Mouse (Mus musculus): ENCODE measurements around the gene A230072I06Rik. TPM values are rescaled to one million over a fixed set of nuclear protein-coding genes. Genes with fewer than 3 reads are reported as not detected.

A230072I06Rik gene
- polyA plus RNA-seq, 1 experiment from 2014 or later = not detected

DNA sequence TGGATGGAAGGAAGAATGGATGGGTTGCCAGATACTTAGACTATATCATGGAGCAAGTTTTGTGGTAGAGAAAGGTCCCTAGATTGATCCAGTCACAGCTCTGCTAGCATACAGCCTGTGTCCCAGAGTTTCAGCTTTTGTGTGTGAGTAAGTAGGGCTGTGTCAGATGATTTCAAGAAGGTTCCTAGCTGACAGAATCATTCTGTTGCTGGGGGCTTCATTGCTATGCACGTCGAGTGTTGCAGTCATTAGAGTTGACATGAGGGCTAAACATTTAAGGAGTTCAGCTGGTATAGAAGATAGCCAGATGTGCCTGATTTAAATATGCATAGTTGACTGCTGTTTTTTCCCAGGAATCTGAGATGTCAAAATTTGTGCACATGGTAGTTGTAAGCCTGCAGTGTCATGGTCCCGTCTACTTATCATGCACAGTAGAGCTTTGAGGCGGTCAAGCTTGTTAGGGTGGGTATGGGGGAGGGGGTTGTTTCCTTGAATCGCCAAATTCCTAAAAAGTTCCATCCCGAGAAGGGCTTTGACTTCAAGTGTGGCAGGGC, 18.1 kb upstream of the A230072I06Rik start:
- no peaks in the 10 kb centered on the region for H3K4me1 ChIP-seq (ENCODE audit: insufficient read depth)
- TF ChIP-seq EP300 (IDR thresholded peaks at IDR 0.05; ENCODE audit: low read depth) = no peak
- TF ChIP-seq CTCF (IDR thresholded peaks at IDR 0.05; ENCODE audit: low read depth) = no peak
- no peak overlapping the region for H3K4me2 ChIP-seq (ENCODE audit: low read depth, low read length)
- H3K36me3 ChIP-seq (replicated peaks; ENCODE audit: insufficient read depth, low read length) = no peaks in the 10 kb centered on the region
- H3K9ac ChIP-seq (replicated peaks) = no peak overlapping the region
- WGBS (ENCODE audit: insufficient replicate concordance) = 78% methylated on average over 6 of the region's 6 CpGs
- H3K4me3 ChIP-seq (ENCODE audit: low read depth, low read length) = no peak overlapping the region
- no peaks in the 10 kb centered on the region for H3K9me3 ChIP-seq (ENCODE audit: low read length)
- no peaks in the 10 kb centered on the region for H3K27me3 ChIP-seq (ENCODE audit: insufficient read depth, low read length)
- DNase-seq = no peak
- H3K27ac ChIP-seq (ENCODE audit: low read depth) = no peak overlapping the region
- no peak for ATAC-seq

DNA sequence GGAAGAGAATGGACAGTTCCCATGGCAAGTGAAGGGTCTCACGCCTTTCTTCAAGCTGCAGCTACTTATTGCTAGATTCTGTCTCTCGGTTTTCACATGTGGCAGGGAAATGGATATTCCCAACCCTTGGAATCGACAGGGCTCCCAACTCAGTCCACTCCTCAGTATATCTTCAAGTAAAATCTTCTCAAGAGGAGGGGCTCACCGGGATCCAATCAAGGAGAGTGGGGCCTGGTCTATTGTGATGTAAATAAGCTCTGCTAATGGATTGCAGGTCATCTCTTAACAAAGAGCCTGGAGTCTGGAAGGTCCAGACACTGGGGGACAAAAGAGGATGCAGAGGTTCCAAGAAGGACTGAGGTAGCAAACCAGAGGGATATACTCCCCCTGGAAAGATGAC, 17.1 kb upstream of the A230072I06Rik start:
- H3K4me3 ChIP-seq (ENCODE audit: low read depth, low read length) = no peak overlapping the region
- H3K27ac ChIP-seq (ENCODE audit: low read depth) = no peak overlapping the region
- no peaks in the 10 kb centered on the region for H3K9me3 ChIP-seq (ENCODE audit: low read length)
- H3K4me2 ChIP-seq (ENCODE audit: low read depth, low read length) = no peak overlapping the region
- TF ChIP-seq EP300 (IDR thresholded peaks at IDR 0.05; ENCODE audit: low read depth) = no peak
- H3K4me1 ChIP-seq (ENCODE audit: insufficient read depth) = no peaks in the 10 kb centered on the region
- H3K27me3 ChIP-seq (ENCODE audit: insufficient read depth, low read length) = no peaks in the 10 kb centered on the region
- H3K36me3 ChIP-seq (replicated peaks; ENCODE audit: insufficient read depth, low read length) = no peaks in the 10 kb centered on the region
- WGBS (ENCODE audit: insufficient replicate concordance) = 54% methylated on average over 4 of the region's 4 CpGs
- no peak for ATAC-seq
- DNase-seq = no peak
- H3K9ac ChIP-seq (replicated peaks) = no peak overlapping the region

DNA sequence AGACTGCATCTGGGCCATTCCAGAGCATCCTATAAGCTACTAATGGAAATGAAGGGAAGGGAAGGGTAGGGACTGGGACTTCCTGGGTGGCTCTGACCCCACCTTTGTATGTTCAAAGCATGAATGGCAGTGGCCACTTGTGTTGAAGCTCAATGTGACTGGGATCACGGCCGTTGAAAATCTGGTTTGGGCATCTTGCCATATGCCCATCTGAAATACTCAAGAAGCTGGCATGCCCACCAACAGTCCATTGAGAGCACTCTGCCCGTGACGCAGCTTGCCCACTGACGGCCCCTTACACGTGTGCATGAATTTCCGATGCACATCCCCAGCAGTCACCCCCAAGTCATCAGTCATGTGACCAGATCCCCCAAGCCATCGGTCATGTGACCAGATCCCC, 13.6 kb upstream of the A230072I06Rik start:
- WGBS (ENCODE audit: insufficient replicate concordance) = 90% methylated on average over 8 of the region's 8 CpGs
- TF ChIP-seq CTCF (IDR thresholded peaks at IDR 0.05; ENCODE audit: low read depth) (no peak), EP300 (IDR thresholded peaks at IDR 0.05; ENCODE audit: low read depth) (no peak)
- Histone ChIP-seq H3K9me3 (ENCODE audit: low read length) (no peaks in the 10 kb centered on the region), H3K36me3 (replicated peaks; ENCODE audit: insufficient read depth, low read length) (no peaks in the 10 kb centered on the region), H3K4me3 (ENCODE audit: low read depth, low read length) (no peak overlapping the region), H3K27me3 (ENCODE audit: insufficient read depth, low read length) (no peaks in the 10 kb centered on the region), H3K27ac (ENCODE audit: low read depth) (no peak overlapping the region), H3K9ac (replicated peaks) (no peak overlapping the region), H3K4me1 (ENCODE audit: insufficient read depth) (no peaks in the 10 kb centered on the region), H3K4me2 (ENCODE audit: low read depth, low read length) (no peak overlapping the region)
- ATAC-seq (no peak), DNase-seq (no peak)

DNA sequence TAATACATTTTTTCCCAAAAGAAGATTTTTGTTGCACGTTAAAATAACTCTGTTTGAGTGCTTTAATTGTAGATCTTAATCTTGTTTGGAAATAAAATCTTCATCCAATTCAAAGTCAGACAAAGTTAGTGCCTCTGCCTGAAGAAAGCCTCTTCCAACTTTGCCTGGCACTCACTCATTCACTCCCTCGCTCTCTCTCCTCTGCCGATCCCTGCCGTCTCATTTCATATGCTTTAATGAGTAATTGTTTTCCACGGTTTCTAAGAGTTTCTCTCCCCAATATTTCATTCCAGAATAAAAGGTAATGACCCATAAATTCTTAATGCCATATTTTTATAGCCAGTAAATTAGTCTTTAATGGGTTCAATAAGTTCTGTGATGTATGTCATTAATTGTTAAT, 10.8 kb upstream of the A230072I06Rik start:
- ATAC-seq (no peak), DNase-seq (no peak)
- WGBS (ENCODE audit: insufficient replicate concordance) = 85% methylated on average over 5 of the region's 5 CpGs
- H3K9ac ChIP-seq (replicated peaks) = no peak overlapping the region
- H3K4me3 ChIP-seq (ENCODE audit: low read depth, low read length) = no peak overlapping the region
- H3K4me1 ChIP-seq (ENCODE audit: insufficient read depth) = no peaks in the 10 kb centered on the region
- H3K9me3 ChIP-seq (ENCODE audit: low read length) = no peaks in the 10 kb centered on the region
- H3K36me3 ChIP-seq (replicated peaks; ENCODE audit: insufficient read depth, low read length) = no peaks in the 10 kb centered on the region
- TF ChIP-seq CTCF (IDR thresholded peaks at IDR 0.05; ENCODE audit: low read depth) (no peak), EP300 (IDR thresholded peaks at IDR 0.05; ENCODE audit: low read depth) (no peak)
- no peak overlapping the region for H3K27ac ChIP-seq (ENCODE audit: low read depth)
- no peak overlapping the region for H3K4me2 ChIP-seq (ENCODE audit: low read depth, low read length)
- H3K27me3 ChIP-seq (ENCODE audit: insufficient read depth, low read length) = no peaks in the 10 kb centered on the region

DNA sequence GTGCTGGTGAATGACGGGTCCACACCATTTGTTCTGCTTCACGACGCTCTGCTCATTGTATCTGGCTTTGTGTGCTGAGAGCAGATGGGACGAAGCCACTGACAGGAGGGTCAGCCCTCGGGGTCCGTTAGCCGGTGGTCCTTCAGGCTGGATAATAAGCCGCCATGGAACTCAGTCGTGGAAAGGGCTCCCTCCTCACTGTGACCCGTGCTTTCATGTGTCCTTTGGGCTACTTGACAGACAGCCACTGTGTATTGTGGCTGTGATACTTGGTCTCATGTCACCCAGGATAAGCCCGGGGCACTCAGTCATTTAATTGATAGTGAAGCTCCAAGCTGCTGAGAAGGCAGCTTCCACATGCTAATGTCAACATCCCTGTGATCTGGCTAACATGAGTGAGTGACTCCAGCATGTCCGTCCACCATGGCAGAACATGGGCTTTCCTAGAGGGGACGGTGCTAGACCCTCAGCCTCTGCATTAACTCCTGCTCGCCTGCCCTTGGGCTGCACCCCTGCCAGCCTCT, 10.3 kb upstream of the A230072I06Rik start:
- no peak overlapping the region for H3K27ac ChIP-seq (ENCODE audit: low read depth)
- no peak overlapping the region for H3K4me2 ChIP-seq (ENCODE audit: low read depth, low read length)
- H3K4me3 ChIP-seq (ENCODE audit: low read depth, low read length) = no peak overlapping the region
- H3K36me3 ChIP-seq (replicated peaks; ENCODE audit: insufficient read depth, low read length) = no peaks in the 10 kb centered on the region
- TF ChIP-seq CTCF (IDR thresholded peaks at IDR 0.05; ENCODE audit: low read depth) = no peak
- DNase-seq (no peak), ATAC-seq (no peak)
- 64% methylated on average over 14 of the region's 14 CpGs for WGBS (ENCODE audit: insufficient replicate concordance)
- H3K4me1 ChIP-seq (ENCODE audit: insufficient read depth) = no peaks in the 10 kb centered on the region
- no peaks in the 10 kb centered on the region for H3K9me3 ChIP-seq (ENCODE audit: low read length)
- no peaks in the 10 kb centered on the region for H3K27me3 ChIP-seq (ENCODE audit: insufficient read depth, low read length)
- H3K9ac ChIP-seq (replicated peaks) = no peak overlapping the region

DNA sequence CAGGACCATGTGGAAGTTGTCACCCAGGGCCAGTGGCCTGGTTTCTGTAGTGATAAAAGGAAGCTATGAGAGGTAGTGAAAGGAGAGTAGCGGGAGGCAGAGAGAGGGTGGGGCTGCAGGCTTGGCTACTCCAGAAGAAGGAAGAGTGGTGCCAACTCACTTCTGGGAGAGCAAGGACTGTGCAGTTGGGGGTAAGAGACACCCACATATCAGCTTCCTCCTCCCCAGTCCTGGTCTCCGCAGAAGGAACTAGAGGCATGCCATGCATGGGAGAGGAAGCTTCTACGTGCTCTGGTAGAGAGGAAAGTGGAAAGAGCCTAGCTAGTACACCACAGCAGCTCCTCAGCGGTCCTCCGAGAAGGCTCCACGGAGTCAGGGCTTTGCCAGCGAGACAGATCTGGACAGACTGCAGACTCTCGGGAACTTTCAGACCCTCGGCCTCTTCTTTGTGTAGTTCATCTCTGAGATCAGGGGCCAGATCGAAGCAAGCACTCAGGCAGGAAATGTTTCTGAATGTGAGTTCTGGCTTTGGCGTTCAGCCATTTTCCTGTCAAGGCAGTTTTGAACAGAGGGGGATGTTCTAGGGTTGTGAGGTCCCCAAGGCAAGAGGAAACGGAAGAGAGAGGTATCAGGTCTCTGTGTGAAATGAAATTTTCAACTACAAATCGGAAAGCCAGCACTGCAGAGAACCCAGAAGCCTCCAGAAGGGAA, 1.0 kb downstream of the A230072I06Rik start:
- Histone ChIP-seq H3K4me3 (ENCODE audit: low read depth, low read length) (no peak overlapping the region), H3K27ac (ENCODE audit: low read depth) (no peak overlapping the region), H3K27me3 (ENCODE audit: insufficient read depth, low read length) (0 out of 2 replicates have a peak, but pooled peaks cover 4% of the 10 kb centered on the region), H3K9ac (replicated peaks) (no peak overlapping the region), H3K4me1 (ENCODE audit: insufficient read depth) (no peaks in the 10 kb centered on the region), H3K9me3 (ENCODE audit: low read length) (no peaks in the 10 kb centered on the region), H3K36me3 (replicated peaks; ENCODE audit: insufficient read depth, low read length) (no peaks in the 10 kb centered on the region), H3K4me2 (ENCODE audit: low read depth, low read length) (no peak overlapping the region)
- no peak for TF ChIP-seq EP300 (IDR thresholded peaks at IDR 0.05; ENCODE audit: low read depth)
- no peak for TF ChIP-seq CTCF (IDR thresholded peaks at IDR 0.05; ENCODE audit: low read depth)
- no peak for DNase-seq
- ATAC-seq = no peak
- WGBS (ENCODE audit: insufficient replicate concordance) = 35% methylated on average over 13 of the region's 13 CpGs
